Mouse (Mus musculus) brain, embryonic 14.5 days (tissue): ENCODE measurements around the gene Zfp385a.

Source experiments
- CTCF ChIP-seq: fragments of 200-500 bp; IDR thresholded peaks from 2 replicates; pipeline ENCODE4 v1.5.1; 2012; ENCODE audit warnings: inconsistent platforms, mild to moderate bottlenecking, moderate library complexity, borderline replicate concordance; ENCODE audit not compliant: insufficient read depth, insufficient read length; ENCODE audit errors: extremely low read depth
- POLR2A ChIP-seq: fragments of 200-500 bp; IDR thresholded peaks from 2 replicates; pipeline ENCODE4 v1.6.1; 2012; ENCODE audit warnings: mild to moderate bottlenecking, inconsistent platforms, borderline replicate concordance; ENCODE audit not compliant: poor library complexity, insufficient read depth, insufficient read length, severe bottlenecking; ENCODE audit errors: extremely low read depth

DNA sequence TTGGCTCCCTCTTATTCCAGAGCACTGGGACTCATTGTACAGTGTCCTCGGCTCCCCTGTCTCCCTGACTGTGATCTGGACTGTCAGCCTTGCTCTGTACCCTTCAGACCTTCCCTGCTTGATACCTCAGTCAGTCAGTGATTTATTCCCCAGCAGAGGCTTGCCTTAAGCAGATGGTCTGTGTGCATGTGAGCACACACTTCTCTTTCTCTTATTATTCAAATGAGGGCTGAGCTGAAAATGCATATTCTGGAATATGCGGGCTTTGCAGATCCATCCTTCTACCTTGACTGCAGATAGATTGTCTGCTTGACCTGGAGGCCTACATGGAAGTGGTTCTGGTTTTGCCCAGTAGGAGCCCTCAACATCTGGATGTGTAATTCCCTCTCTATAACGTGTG is 41.9 kb downstream of the Zfp385a start:
- no peak for TF ChIP-seq POLR2A
- no peak for TF ChIP-seq CTCF
